Mouse (Mus musculus): ENCODE data around the gene Fam208a. TPM values are rescaled to one million over a fixed set of nuclear protein-coding genes. Genes with fewer than 3 reads are reported as not detected.

Fam208a gene
- polyA plus RNA-seq, 2 experiments = 11.1 to 33.1 TPM

- 99% methylated on average over 2 of the region's 2 CpGs for WGBS
- H3K36me3 ChIP-seq (ENCODE audit: control insufficient read depth, insufficient read depth, low read length) = peaks cover 32% of the 10 kb centered on the region
- TF ChIP-seq POLR2A (IDR thresholded peaks at IDR 0.05; ENCODE audit: borderline replicate concordance, extremely low read depth, insufficient read depth, insufficient read length) = no peak
Measured at GRCm38 (mm10) chr14:27432064-27432463, 3.4 kb downstream of the Fam208a start.

GRCm38 (mm10) chr14:27436116-27436515, 7.5 kb downstream of the Fam208a start:
- TF ChIP-seq POLR2A (IDR thresholded peaks at IDR 0.05; ENCODE audit: borderline replicate concordance, extremely low read depth, insufficient read depth, insufficient read length) = no peak
- no peak for ATAC-seq (ENCODE audit: low FRiP score, low read depth)
- H3K36me3 ChIP-seq (ENCODE audit: control insufficient read depth, insufficient read depth, low read length) = peaks cover 42% of the 10 kb centered on the region
- H3K4me3 ChIP-seq (replicated peaks; ENCODE audit: low read length) = no peak overlapping the region
- DNase-seq (ENCODE audit: low spot score) = no peak
- H3K27ac ChIP-seq (replicated peaks; ENCODE audit: low read depth, low read length) = no peak overlapping the region
- WGBS = 94% methylated on average over 1 of the region's 1 CpGs
- H3K4me2 ChIP-seq (replicated peaks; ENCODE audit: low read depth, low read length, severe bottlenecking) = no peak overlapping the region
- H3K27me3 ChIP-seq (ENCODE audit: control insufficient read depth, insufficient read depth, low read length) = no peaks in the 10 kb centered on the region
- no peaks in the 10 kb centered on the region for H3K4me1 ChIP-seq (ENCODE audit: control insufficient read depth, insufficient read depth, low read length)
- no peak overlapping the region for H3K9ac ChIP-seq (ENCODE audit: low read depth, low read length, severe bottlenecking)
- H3K9me3 ChIP-seq (ENCODE audit: control insufficient read depth, low read length) = peaks cover 6% of the 10 kb centered on the region; the same call in 1 of the 2 replicates

More at GRCm38 (mm10) chr14:27432064-27432463, 3.4 kb downstream of the Fam208a start:
- H3K27me3 ChIP-seq (ENCODE audit: control insufficient read depth, insufficient read depth, low read length) = no peaks in the 10 kb centered on the region
- H3K4me3 ChIP-seq (replicated peaks; ENCODE audit: low read length) = no peak overlapping the region
- H3K27ac ChIP-seq (replicated peaks; ENCODE audit: low read depth, low read length) = no peak overlapping the region
- no peak for DNase-seq (ENCODE audit: low spot score)
- ATAC-seq (ENCODE audit: low FRiP score, low read depth) = no peak
- H3K4me1 ChIP-seq (ENCODE audit: control insufficient read depth, insufficient read depth, low read length) = no peaks in the 10 kb centered on the region
- no peak overlapping the region for H3K9ac ChIP-seq (ENCODE audit: low read depth, low read length, severe bottlenecking)
- no peak overlapping the region for H3K4me2 ChIP-seq (replicated peaks; ENCODE audit: low read depth, low read length, severe bottlenecking)
- H3K9me3 ChIP-seq (ENCODE audit: control insufficient read depth, low read length) = peaks cover 16% of the 10 kb centered on the region

- Histone ChIP-seq H3K36me3 (ENCODE audit: control insufficient read depth, insufficient read depth, low read length) (peaks cover 37% of the 10 kb centered on the region), H3K9me3 (ENCODE audit: control insufficient read depth, low read length) (peaks cover 4% of the 10 kb centered on the region; the same call in 1 of the 2 replicates), H3K4me1 (ENCODE audit: control insufficient read depth, insufficient read depth, low read length) (no peaks in the 10 kb centered on the region), H3K27me3 (ENCODE audit: control insufficient read depth, insufficient read depth, low read length) (no peaks in the 10 kb centered on the region), H3K27ac (replicated peaks; ENCODE audit: low read depth, low read length) (no peak overlapping the region), H3K4me2 (replicated peaks; ENCODE audit: low read depth, low read length, severe bottlenecking) (no peak overlapping the region), H3K9ac (ENCODE audit: low read depth, low read length, severe bottlenecking) (no peak overlapping the region), H3K4me3 (replicated peaks; ENCODE audit: low read length) (no peak overlapping the region)
- ATAC-seq (ENCODE audit: low FRiP score, low read depth) = no peak
- WGBS = 89% methylated on average over 3 of the region's 3 CpGs
- no peak for DNase-seq (ENCODE audit: low spot score)
- TF ChIP-seq POLR2A (IDR thresholded peaks at IDR 0.05; ENCODE audit: borderline replicate concordance, extremely low read depth, insufficient read depth, insufficient read length) = no peak
Measured at GRCm38 (mm10) chr14:27436826-27437225, 8.2 kb downstream of the Fam208a start.

- Histone ChIP-seq H3K27ac (replicated peaks; ENCODE audit: low read depth, low read length) (no peak overlapping the region), H3K36me3 (ENCODE audit: control insufficient read depth, insufficient read depth, low read length) (peaks cover 47% of the 10 kb centered on the region), H3K9me3 (ENCODE audit: control insufficient read depth, low read length) (no peaks in the 10 kb centered on the region), H3K27me3 (ENCODE audit: control insufficient read depth, insufficient read depth, low read length) (no peaks in the 10 kb centered on the region), H3K4me1 (ENCODE audit: control insufficient read depth, insufficient read depth, low read length) (no peaks in the 10 kb centered on the region), H3K4me2 (replicated peaks; ENCODE audit: low read depth, low read length, severe bottlenecking) (no peak overlapping the region), H3K9ac (ENCODE audit: low read depth, low read length, severe bottlenecking) (no peak overlapping the region), H3K4me3 (replicated peaks; ENCODE audit: low read length) (no peak overlapping the region)
- TF ChIP-seq POLR2A (IDR thresholded peaks at IDR 0.05; ENCODE audit: borderline replicate concordance, extremely low read depth, insufficient read depth, insufficient read length) = no peak
- ATAC-seq (ENCODE audit: low FRiP score, low read depth) = no peak
- no peak for DNase-seq (ENCODE audit: low spot score)
Measured at GRCm38 (mm10) chr14:27440921-27441320, 12.3 kb downstream of the Fam208a start.

- no peak for ATAC-seq (ENCODE audit: low FRiP score, low read depth)
- Histone ChIP-seq H3K27me3 (ENCODE audit: control insufficient read depth, insufficient read depth, low read length) (no peaks in the 10 kb centered on the region), H3K4me1 (ENCODE audit: control insufficient read depth, insufficient read depth, low read length) (no peaks in the 10 kb centered on the region), H3K9me3 (ENCODE audit: control insufficient read depth, low read length) (no peaks in the 10 kb centered on the region), H3K27ac (replicated peaks; ENCODE audit: low read depth, low read length) (no peak overlapping the region), H3K4me2 (replicated peaks; ENCODE audit: low read depth, low read length, severe bottlenecking) (no peak overlapping the region), H3K4me3 (replicated peaks; ENCODE audit: low read length) (no peak overlapping the region), H3K36me3 (ENCODE audit: control insufficient read depth, insufficient read depth, low read length) (peaks cover 64% of the 10 kb centered on the region), H3K9ac (ENCODE audit: low read depth, low read length, severe bottlenecking) (no peak overlapping the region)
- TF ChIP-seq POLR2A (IDR thresholded peaks at IDR 0.05; ENCODE audit: borderline replicate concordance, extremely low read depth, insufficient read depth, insufficient read length) = no peak
- DNase-seq (ENCODE audit: low spot score) = no peak
- WGBS = 89% methylated on average over 2 of the region's 2 CpGs
Measured at GRCm38 (mm10) chr14:27444851-27445281, 16.2 kb downstream of the Fam208a start.

DNA sequence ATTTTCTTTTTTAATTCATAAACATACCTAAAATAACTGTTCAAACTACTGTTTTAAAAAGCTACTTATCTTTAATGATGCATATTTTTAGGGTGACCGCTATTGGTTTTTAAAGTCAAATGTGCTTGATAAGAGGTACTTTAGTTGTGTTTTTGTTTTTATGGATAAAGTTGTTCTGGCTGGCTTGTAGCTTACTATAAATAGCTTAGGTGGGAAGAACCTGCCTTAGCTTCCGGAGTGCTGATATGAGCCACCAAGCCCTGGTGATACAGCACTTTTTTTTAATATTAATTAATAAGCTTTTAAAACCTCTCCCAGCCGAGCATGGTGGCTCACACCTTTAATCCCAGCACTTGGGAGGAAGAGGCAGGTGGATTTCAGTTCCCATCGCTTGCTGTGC, 18.3 kb downstream of the Fam208a start:
- DNase-seq (ENCODE audit: low spot score) = no peak
- 83% methylated on average over 4 of the region's 4 CpGs for WGBS
- Histone ChIP-seq H3K36me3 (ENCODE audit: control insufficient read depth, insufficient read depth, low read length) (peaks cover 64% of the 10 kb centered on the region), H3K4me3 (replicated peaks; ENCODE audit: low read length) (no peak overlapping the region), H3K9ac (ENCODE audit: low read depth, low read length, severe bottlenecking) (no peak overlapping the region), H3K4me1 (ENCODE audit: control insufficient read depth, insufficient read depth, low read length) (no peaks in the 10 kb centered on the region), H3K4me2 (replicated peaks; ENCODE audit: low read depth, low read length, severe bottlenecking) (no peak overlapping the region), H3K27ac (replicated peaks; ENCODE audit: low read depth, low read length) (no peak overlapping the region), H3K9me3 (ENCODE audit: control insufficient read depth, low read length) (no peaks in the 10 kb centered on the region), H3K27me3 (ENCODE audit: control insufficient read depth, insufficient read depth, low read length) (no peaks in the 10 kb centered on the region)
- no peak for TF ChIP-seq POLR2A (IDR thresholded peaks at IDR 0.05; ENCODE audit: borderline replicate concordance, extremely low read depth, insufficient read depth, insufficient read length)
- ATAC-seq (ENCODE audit: low FRiP score, low read depth) = no peak
